Mouse (Mus musculus): ENCODE measurements around the gene Bcas2.

DNA sequence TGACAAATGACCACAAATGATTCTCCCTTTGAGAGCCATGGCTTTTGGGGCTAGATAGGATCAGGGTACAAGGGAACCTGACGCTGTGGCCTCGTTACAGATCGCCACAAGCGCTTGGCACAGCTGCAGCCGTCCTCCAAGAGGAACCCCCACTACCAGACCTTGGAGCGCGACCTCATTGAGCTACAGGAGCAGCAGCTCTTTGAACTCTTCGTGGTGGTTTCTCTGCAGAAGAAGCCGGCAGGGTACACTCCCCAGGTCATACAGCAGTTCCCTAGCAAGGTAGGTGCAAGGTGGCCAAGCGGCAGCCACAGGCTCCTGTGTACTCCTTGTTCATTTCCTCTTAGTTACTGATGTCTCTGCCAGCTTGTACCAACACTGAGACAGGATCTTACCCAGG lies 22.5 kb upstream of the Bcas2 start:
- no peak for TF ChIP-seq CTCF (IDR thresholded peaks at IDR 0.05; ENCODE audit: low read depth, low read length)
- no peak for TF ChIP-seq EP300 (IDR thresholded peaks at IDR 0.05; ENCODE audit: insufficient read depth, low read depth, low read length)

Measured in ES-Bruce4 (cell line).